Mouse (Mus musculus) layer of hippocampus, adult 11-12 months (tissue): ENCODE results near the gene Ccdc148.

Source experiments
- DNase-seq: peaks from one replicate; pipeline ENCODE4 v3.0.0; 2022; ENCODE audit warnings: low spot score

Gene Ccdc148

DNA sequence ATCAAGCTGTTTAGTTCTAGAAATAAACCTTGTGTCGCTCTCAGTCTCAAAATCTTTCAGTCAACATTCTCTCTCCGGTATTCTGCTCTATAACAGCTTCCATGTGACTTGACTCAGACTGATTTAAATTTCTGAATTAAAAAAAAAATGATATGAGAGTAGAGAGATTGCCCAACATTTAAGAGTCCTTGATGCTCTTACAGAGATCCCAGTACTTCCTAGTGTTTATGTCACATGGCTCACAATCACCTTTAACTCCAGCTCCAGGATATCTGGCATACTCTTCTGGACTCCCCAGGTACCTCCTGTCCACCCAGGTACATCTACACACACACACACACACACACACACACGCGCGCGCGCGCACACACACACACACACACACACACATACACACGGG, 248.1 kb downstream of the Ccdc148 start:
- no peak for DNase-seq

GRCm38 (mm10) chr2:58906814-58907516, 253.5 kb downstream of the Ccdc148 start:
- DNase-seq, result no peak

DNA sequence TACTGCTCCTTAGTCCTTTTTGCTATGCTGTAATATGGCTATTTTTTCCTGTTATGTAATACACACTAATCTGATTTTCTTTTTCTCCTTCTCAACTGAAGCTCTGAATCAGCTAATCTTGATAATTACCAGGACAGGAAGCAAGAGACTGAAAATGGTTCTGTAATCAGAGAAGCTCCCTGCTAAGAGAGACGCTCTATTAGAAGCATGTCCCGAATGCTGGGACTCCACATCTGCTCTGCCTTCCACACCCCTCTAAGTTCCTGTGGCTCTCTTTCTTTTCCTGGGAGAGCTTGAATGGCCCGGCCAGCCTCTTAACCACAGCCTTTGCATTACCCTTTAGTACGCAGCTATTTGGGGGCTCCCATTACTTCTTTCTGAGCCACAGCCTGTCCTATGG, 255.4 kb downstream of the Ccdc148 start:
- no peak for DNase-seq

DNA sequence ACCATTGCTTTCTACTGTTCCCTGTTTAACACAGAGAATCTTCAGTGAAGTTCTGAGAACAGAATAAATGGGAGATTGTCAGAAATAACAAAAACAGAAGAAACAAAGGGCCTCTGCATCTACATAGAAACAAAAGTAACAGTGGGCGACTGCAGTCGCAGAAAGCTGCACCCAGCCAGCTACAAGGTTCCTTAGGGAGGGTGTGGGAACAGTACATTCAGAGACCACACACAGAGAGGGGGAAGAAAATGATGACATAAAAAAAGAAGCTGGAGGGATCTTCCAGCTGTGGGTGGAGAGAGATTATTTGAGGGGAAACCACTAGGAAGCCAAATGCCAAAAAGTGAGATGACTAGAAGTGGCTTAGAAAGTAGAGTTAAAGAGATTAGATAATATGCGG, 280.6 kb downstream of the Ccdc148 start:
- DNase-seq, result no peak

DNA sequence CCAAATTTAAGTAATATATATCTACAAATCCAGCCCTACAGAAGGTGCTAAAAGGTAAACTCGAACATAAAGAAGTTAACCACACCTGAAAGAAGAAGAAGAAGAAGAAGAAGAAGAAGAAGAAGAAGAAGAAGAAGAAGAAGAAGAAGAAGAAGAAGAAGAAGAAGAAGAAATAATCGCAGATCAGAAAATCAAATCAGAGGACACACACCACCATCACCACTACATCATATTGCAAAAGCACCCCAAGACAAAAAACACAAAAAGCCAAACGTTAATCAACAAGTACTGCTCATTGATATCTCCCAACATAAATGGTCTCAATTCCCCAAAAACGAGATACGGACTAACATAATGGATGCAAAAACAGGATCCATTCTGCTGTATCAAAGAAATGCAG, 301.3 kb downstream of the Ccdc148 start, which contains the start of gene Gm11099:
Gene Gm11099, plus strand, starts transcription at position 301 of the 400 bp plus-strand sequence.
- no peak for DNase-seq

GRCm38 (mm10) chr2:58844499-58844898, 316.0 kb downstream of the Ccdc148 start:
- no peak for DNase-seq

DNA sequence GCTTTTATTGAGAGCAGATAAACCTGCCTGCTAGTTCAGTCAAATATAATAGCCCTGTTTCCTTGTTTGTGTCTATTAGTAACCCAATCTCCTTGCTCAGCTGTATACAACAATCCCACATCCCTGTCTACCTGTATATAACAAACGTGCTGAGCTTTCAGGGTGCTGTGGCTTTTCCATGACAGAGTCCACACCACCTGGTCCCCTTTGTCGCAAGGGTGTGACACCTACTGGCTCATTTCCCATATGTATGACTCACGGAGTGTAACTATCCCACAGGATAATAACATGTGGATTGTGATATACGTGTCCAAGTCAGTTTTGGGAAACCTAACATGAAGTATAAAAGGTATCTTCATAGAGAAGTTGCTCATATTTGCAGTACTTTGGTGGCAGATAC, 318.0 kb downstream of the Ccdc148 start:
- no peak for DNase-seq

DNA sequence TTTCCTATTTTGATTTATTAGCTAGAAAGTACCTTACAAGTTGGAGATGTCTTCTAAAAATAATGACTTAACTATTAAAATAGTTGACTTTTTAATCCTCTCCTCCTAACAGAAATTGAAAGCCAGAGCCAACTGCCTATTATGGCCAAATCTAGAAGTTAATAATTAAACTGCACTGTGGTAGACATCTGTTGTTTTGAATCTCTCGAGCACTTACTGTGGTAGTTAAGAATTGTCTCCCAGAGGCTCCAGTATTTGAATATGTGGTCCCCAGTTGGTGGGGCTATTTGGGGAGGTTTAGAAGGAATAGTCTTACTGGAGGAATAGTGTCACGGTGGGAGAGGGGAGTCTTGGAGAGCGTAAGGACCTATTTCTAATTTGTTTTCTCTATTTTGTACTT, 319.5 kb downstream of the Ccdc148 start:
- no peak for DNase-seq

DNA sequence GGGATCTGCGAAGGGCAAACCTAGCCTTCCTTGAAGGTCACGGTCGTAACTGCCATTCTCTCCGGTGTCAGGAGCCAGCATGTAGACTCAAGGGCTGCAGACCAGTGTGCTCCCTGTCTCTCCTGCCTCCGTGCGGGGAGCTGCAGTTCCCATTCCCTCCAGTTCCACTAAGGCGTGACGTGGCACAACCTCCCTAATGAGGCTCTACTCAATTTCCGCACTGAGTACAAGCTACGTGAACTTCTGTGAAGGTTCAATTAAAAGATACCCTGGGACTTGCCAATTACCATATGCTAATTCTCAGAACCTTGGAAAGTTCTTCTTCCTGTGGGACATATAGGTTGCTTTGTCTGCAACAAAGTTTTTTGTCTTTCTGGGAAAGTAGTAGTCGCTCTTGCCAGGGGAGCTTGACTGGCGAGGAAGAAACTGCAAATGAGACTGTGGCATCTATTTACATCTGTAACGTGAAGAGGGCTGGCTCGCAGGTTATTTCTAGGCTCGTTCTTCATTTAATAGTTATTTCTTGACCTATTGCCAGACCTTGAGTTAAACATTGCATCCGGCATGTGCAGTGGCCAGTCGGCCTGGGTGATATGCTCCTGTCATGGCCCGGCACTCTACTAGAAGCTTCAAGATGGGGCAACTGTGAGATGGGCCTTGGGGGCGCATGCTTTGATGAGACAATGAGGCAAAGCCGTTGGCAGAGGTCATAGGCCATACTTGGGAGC, 328.1 kb downstream of the Ccdc148 start:
- DNase-seq, result no peak

- peak; percentile 32 for DNase-seq
These were observed 330.3 kb downstream of the Ccdc148 start for GRCm38 (mm10) chr2:58829981-58830742.

DNA sequence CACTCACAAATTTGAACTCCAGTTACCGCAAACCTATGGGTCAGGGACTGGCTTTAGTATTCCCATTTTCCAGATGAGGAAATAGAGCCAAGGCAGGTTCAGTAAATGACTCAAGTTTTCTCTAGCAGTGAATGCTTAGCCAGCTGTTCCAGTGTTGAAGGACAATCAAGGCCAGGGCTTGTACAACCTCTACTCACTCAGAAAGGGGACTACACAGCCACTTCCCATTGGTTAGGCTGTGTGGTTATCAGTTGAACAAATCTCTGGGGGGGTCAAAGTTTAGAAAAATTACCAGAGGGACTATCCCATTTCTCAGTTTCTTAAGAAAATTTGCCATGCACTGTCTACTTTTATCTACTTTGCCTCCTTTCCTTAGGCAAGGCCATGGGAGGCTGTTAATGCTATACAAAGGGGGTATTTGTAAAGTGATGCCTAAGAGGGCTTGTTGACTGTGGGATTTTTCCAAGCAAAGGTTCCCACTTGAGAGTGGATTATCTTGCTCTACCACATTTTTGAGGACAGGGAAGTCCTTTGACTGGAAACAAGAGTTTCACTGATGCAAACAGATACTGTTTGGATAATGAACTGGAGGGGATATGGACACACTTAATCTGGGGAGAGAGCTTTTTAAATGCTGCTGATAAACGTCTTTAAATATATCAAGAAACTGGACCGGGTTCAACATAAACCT, 331.4 kb downstream of the Ccdc148 start:
- no peak for DNase-seq

- DNase-seq, result no peak
These were observed 347.5 kb downstream of the Ccdc148 start for GRCm38 (mm10) chr2:58812941-58813340.

GRCm38 (mm10) chr2:58799623-58800022, 360.9 kb downstream of the Ccdc148 start:
- no peak for DNase-seq

GRCm38 (mm10) chr2:58799126-58799525, 361.4 kb downstream of the Ccdc148 start:
- DNase-seq, result no peak

DNA sequence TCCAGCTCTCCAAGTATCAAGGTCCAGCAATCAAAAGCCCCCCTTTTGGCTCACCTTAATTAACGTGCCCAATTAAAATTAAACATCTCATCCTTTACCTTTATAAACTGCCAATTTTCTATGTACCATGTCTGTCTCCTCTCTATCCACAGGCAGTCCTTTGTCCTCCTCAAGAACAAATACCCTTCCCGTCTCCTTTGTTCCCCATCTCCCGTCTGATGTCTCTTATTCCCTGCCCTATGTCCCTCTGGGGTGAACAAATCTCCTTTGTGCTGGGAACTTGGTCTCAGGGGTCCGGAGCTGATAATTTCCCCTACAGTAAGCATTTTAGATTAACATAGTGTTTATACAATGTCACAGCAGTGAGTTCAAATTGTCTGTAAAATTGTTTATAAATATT, 363.0 kb downstream of the Ccdc148 start:
- no peak for DNase-seq

GRCm38 (mm10) chr2:58795432-58795831, 365.1 kb downstream of the Ccdc148 start:
- no peak for DNase-seq

DNA sequence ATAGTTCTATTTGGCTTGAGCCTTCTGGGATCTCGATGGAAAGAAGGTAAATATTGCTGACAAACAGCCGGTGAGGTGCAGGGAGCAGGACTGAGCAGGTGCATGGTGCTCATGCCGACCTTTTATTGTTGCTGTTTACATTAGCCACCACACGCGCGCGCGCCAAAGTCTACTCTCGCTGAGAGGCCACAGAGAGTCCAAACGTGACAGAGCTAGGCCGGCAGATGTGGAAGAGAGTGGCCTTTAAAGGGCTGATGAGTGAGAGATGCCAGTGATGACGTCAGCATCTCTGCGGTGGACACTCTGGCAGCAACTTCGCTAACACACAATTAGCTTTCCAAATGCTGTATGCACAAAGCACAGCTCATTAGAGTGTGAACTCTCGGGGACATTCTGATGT, 366.0 kb downstream of the Ccdc148 start:
- DNase-seq, result no peak

DNA sequence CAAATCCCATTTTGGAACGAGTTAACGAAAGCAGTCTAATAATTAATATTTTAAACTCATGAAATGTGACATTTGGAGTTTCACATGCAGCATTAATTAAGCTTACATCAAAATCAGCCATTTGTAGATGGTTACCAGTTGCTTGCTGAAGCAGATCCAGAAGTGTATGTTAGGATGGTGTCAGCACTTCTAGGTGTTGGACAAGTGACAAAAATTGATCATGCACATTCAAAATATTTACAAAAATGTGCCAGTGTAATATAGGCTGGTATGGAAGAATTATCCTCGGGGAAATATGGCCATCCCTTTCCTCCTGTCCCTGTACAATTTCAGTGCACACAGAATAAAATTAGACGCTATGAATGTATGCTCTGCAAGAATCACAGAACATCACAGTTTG, 370.1 kb downstream of the Ccdc148 start:
- DNase-seq, result no peak

DNA sequence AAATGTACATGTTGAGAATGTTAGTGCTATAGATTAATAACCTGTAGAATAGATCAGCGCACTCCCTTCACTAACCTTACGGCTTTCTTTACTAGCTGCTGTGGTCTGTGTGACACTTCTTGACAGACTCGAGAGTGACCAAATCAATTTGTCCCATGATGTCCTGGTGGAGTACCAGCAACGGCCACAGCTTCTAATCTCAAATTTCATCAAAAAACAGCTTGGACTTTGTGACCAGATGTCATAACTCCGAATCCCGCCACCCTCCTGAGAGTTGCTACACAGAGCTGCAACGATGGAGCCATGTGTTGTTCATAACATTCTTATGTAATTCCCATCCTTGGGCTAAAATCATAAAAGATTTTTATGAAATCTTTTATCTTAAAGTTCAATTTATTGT, 370.5 kb downstream of the Ccdc148 start:
- DNase-seq, result no peak

DNA sequence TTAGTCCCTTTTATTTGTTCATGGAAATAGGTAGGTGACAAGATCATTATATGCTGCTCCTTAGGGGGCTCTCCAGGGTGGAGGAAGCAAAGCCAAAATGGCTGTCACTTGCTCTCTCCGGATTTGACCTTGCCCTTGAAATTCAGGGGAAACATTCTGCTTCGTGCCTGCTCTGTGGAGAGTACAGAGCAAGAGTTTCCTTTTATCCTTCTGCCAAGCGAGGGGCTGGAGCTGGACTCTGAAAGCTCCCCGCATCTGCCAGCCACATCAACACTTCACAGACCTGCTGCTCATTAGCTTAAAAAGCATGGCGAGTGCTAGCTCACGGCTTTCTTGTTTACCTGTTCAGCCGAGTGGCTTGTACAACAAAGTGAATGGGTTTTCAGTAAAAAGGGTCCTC, 373.1 kb downstream of the Ccdc148 start:
- no peak for DNase-seq

- DNase-seq, result no peak
These were observed 373.8 kb downstream of the Ccdc148 start for GRCm38 (mm10) chr2:58786681-58787080.

GRCm38 (mm10) chr2:58786177-58786576, 374.3 kb downstream of the Ccdc148 start:
- DNase-seq, result no peak
